Mouse (Mus musculus): ENCODE results near the gene Gm15262.
"Not testable (repeated sequence)": the region's sequence is repeated elsewhere in the genome, so short reads cannot be mapped to it uniquely, and the experiment has no call there.

Gm15262 gene

GRCm38 (mm10) chrX:161287156-161287555 is at the start of gene Gm15262:
Gene Gm15262 (plus strand): TSS chrX:161287456.
- not testable (repeated sequence) for DNase-seq

- DNase-seq, result no peak
Measured at GRCm38 (mm10) chrX:161308131-161308530, 20.9 kb downstream of the Gm15262 start.

- no peak for DNase-seq
Measured at GRCm38 (mm10) chrX:161316443-161316842, 29.2 kb downstream of the Gm15262 start.

GRCm38 (mm10) chrX:161370927-161371326 is 83.7 kb downstream of the Gm15262 start:
- no peak for DNase-seq

- DNase-seq, result no peak
Measured at GRCm38 (mm10) chrX:161371461-161371860, 84.2 kb downstream of the Gm15262 start.

- no peak for DNase-seq
Measured at GRCm38 (mm10) chrX:161375568-161375967, 88.3 kb downstream of the Gm15262 start.

GRCm38 (mm10) chrX:161385791-161386190 is 98.5 kb downstream of the Gm15262 start:
- no peak for DNase-seq

GRCm38 (mm10) chrX:161387942-161388341 is 100.7 kb downstream of the Gm15262 start:
- DNase-seq, result peak; percentile 2

- DNase-seq, result peak; percentile 40
Measured at GRCm38 (mm10) chrX:161399110-161399509, 111.9 kb downstream of the Gm15262 start.

- peak; percentile 52 for DNase-seq
Measured at GRCm38 (mm10) chrX:161411151-161411550, 123.9 kb downstream of the Gm15262 start.

Data from layer of hippocampus, adult 9-11 months (tissue).